Mouse (Mus musculus) CD4-positive, CD25-positive, alpha-beta regulatory T cell, adult 4 months (primary cell): Measurements from ENCODE around the gene Sardh. TPM values are rescaled to one million over a fixed set of nuclear protein-coding genes. Genes with fewer than 3 reads are reported as not detected.
A peak's percentile ranks its signal among the peaks of the same experiment; 100 is the strongest.

Experiments
- ATAC-seq: one replicate; pipeline ENCODE4 v1.8.0; 2017
- polyA plus RNA-seq, 2 experiments: library from polyadenylated mRNA; unstranded; fragments of 100-300 nt; shearing (Covaris generic); gene quantifications; one replicate each; pipeline ENCODE4 v1.2.1; 2017

Sardh gene
- polyA plus RNA-seq, 2 experiments from 2014 or later: 4.9 to 9.7 TPM

DNA sequence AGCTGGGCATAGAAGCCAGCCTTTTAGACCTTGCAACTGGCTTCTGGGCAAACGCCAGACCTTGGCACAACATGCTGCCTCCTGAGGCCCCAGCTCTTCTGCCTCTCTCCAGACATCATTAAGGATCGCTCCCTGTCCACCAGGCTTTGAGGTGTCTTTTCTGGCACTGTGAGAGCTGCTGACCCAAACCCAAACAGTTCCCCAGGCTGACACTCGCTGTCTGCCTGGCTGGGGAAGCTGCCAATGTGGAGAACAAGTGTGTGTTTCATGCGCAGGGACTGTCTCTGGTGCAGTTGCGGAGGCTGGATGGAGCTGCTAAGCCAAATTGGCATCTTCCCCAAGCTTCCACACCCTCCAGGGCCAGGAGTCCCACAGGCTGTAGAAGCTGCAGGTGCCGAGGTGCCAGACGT is 25.1 kb downstream of the Sardh start:
- no peak for ATAC-seq

DNA sequence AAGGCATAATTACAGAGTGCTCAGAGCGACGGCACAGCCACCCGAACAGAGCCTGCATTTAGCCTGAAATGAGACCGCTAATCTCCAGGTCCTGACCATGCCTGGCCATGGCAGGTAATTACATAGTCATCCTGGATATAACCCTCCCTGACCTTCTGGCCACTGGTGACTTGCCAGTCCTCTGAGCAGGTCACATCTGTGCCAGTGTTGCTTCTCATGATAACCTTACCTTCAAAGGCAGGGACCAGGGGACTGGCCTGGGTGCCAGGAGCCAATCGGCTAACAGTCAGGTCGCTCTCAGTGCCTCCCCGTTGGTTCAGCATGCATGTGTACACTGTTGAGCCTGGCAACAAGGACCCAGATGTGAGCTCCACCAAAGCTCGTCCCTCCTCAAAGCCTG is 29.6 kb downstream of the Sardh start:
- ATAC-seq: no peak

DNA sequence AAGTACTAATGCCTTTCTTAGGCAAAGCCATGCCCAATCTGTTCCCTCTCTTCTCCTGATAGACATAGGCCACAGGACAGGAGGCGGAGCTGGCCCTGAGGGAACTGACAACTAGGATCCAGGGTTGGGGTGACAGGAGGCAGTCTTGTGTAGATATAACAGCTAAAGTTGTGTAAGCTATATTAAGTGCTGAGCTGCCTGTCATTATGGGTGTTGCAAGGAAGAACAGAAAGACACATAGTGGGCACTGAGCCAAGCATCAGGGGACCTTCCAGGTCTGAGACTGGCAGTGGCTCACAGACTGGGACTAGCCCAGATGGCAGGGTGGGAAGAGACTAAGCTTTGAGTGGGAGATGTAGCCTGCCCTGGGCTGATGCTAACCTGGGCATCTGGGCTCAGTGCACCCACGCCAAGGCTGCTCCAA is 30.0 kb downstream of the Sardh start:
- ATAC-seq: no peak

DNA sequence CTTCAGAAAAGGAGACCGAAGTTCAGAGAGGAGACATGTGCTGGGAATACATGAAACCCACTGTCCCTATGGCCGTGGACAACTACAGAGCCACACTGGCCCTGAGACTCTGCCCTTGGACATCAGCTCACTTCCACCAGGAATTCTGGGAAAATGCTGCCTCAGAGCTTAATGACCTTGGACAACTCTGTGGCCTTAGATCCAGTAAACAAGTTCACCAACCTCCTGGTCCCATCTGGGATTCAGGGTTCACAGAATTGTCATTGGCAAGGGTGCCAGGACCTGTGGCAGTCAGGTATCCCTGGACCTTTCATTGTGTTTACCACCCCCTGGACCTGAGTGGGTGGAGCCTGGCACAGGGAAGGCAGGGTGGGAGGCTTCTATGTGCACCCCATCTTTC is 32.6 kb downstream of the Sardh start:
- no peak for ATAC-seq

DNA sequence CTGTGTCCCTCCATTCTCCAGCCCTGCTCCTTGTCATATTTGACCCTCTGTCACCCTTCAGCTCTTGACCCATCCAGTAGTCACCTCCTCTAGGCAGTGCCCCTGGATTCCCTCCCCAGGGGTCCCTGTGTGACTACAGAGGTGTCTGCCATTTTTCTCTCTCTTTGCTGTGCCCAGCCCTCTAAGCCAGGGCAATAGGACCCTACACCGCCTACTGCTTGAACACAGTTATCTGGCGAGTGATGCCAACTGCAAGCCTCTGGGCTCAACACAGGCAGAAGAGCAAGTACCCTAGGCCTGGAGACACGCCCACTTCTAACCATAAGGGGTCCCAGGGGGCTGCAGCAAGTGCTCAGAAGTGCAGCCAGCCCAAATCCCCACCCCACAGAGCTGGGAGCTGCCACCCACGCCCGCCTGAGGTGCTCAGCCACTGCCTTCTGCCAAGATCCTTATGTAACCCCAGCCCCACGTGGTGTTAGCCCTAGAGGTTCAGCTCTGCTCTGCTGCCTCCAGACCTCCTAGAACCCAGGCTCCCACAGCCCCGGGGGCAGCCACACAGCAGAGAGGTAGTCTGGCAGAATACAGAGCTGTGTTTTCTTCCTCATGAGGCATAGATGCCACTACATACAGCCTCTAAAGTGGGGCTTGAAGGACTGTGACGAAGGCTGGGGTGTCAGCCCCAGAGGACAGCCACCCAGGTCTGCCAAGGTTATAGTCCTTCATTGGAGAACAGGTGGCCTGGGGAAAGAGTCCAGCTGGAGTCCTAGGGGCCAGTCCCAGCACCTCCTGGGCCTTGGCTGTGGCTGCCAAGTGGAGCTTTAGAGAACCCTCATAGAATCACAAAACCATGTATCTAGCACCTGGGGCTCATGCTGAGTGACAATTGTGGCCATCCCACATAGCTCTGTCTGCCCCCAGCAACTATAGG is 35.9 kb downstream of the Sardh start:
- no peak for ATAC-seq

DNA sequence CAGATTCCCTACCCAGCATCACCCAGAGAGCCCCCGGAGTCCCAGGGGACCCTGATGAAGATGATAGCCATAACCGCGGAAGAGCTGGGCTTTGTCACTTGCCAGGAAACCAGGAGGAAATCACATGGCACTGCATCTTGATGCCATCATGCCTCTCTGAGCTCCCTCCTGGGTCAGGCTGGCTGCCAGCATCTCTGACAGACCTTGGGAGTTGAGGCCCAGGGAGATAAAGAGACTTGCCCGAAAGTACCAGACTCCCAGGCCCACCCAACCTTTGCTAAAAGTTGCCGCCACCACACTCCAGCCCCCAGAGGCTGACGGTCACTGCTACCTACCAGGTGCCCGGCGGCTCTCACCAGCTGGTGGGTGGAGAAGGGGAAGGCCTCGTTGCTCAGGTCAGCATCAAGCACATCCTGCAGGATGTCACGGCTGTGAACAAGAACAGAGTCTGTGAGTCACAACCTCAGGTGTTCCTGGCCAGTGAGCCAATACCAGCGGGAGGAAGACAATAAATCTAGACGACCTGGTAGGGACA is 37.4 kb downstream of the Sardh start:
- ATAC-seq: no peak

DNA sequence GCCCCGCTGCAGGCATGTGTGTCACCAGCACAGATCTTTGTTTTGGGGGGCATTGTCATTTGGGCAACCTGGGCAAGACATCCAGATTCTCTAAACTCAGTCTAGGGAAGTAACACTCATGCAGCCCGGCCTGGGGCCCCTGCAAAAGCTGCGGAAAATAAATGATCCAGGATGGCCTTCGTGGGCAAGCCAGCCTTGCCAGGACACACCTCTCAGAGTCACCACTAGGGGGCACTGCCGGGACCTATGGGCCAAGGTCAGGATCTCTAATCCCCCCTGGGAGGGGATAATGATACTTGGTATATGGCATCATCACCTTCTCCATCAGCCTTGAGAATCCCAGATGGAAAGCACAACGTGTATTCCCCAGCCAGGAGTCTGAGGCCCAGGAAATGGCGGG is 37.9 kb downstream of the Sardh start:
- peak; percentile 14 for ATAC-seq

DNA sequence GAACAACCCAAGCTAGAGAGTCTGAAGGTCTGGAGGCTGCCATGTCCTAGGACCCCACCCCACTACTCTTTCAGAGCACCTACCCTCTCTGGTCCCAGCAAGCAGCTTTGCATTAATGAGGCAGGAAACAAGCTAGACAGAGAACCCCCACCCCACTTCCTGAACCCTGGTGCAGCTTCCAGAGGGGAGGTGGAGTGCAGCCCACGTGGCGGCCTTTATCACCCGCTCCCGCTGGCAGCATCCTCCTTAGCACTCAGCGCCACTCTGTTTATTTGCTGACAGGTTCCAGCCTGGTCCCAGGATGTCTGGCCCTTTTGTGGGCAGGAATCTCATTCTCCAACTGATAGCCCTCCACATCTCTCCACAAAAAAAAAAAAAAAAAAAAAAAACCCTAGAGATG is 38.3 kb downstream of the Sardh start:
- peak; percentile 92 for ATAC-seq

DNA sequence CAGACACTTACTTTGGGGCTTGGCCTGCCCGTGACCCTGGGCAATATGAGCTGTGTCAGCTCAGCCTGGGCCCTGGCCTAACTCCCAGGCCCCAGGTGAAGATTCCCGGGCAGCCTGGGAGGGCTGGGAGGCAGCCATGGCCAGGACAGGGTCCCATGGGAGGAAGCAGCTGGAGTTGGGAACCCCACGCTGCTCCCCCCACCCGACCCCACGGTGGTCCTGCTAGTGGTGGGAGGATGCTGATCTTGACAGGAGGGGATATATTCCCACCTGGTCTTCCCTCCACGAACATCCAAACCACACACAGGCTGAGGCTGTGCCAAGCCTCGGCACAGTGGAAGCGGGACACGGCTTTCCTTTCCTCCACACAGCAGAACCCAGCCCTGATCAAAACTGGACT is 38.8 kb downstream of the Sardh start:
- peak; percentile 29 for ATAC-seq

DNA sequence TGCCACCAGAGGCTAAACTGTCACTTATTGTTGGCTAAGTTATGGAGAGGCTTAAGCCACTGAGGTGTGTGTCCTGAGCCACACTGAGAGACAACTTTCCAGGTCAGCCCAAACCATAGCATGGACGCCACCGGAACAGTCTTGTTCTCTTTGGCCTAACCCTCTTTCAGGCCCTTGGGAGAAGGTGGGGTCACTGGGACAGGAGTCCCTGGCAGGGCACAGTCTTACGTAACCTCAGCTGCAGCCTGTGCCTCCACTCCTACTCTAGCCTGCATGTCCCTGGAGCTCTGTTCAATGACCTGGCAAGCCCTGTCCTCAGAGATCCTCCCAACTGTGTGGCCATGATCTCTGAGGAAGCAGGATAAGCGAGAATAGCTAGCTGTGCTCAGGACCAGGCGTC is 41.0 kb downstream of the Sardh start:
- no peak for ATAC-seq

DNA sequence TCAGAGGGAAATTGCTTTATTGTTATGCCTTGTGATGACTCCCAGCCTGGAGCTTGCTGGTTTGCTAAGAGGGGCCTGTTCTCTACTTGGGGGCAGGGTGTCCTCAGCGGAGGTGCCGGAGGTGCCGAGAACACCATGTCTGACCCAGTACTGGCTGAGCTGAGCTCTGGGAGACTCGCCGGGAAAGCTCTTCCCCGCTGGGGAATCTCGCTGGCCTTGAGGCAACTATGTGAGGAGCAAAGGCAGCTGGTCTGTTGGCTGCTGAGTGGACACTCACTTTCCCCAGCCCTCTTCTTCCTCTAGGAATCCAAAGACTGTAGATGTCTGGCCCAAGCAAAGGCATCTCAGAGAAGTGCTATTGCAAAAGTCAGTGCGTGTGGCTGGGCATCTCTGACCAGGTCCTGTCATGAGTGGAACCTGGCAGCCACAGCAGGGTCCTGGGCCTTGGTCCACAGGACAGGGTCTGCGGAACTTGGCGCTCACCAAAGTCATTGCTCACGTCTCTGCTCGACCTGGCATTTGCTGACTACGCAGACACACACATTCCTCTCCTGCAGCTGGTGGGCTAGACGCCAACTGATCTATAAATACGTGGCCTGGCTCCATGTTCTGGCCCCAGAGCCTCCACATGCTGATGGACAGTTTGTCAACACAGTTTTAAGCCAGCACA is 41.9 kb downstream of the Sardh start:
- ATAC-seq: no peak

DNA sequence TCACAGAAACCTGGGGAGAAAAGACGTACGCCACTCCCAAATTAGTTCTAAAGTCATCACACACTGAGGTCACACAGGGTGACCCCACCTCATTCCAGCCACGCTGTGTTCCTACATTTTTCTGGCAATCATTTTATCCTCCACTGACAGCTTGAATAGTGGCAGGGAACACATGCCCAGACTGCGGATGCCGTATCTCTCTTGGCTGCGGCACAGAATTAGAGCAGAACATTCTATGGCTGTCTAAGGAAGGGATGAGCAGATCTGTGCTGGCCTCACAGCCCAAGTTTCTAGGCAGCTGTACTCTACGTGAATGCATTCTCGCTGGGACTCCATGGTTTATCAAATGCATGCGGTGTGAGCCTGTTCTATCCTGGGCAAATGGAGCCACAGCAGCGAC is 42.5 kb downstream of the Sardh start:
- no peak for ATAC-seq

DNA sequence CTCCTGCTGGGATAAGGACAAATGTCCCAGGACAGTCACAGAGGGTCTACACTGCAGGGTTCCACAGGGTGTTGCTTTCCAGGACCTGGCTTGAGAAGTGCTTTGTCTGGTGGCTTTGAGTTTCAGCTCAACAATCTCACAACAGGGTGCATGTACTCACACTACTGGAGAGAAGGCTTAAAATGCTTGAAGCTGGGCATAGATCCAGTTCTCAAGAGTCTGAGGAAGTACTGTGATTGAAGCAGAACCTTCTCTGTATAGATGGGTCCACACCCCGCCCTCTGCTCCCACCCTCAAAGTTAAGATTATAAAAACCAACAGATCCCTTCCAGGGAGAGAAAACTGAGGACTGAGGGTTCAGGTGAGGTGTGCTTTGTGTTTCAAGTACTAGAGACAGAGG is 47.6 kb downstream of the Sardh start:
- ATAC-seq: no peak

DNA sequence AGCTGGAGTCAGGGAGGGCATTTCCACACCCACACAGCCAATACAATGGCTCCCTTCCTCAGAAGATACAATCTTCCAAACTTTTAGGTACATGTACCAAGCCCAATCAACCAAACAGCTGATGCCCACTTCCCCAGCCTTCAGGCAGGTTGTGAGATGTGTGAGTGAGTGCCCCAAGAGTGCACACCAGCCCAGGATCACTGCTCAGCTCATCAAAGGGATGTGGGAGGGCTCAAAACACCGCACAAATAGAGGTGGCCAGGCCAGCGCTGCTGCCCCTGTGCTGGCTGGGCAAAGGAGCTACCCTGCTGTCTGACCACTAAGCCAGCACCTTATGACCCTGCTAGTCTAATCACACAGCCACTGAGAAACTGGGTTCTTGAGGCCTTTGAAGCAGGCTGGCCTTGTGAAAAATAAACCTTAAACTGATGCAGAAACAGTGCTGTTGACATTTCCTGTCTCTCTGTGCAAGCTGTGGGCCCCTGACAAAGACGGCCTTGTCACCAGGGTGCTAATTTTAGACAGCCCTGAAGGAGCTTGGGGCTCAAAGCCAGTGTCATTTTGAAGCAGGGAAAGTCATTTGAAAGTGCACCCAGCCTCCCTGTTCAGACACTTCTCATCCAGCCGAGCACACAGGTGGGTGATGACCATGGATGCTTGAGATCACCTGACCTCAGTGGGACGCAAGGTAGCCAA is 49.4 kb downstream of the Sardh start:
- ATAC-seq: peak; percentile 87

DNA sequence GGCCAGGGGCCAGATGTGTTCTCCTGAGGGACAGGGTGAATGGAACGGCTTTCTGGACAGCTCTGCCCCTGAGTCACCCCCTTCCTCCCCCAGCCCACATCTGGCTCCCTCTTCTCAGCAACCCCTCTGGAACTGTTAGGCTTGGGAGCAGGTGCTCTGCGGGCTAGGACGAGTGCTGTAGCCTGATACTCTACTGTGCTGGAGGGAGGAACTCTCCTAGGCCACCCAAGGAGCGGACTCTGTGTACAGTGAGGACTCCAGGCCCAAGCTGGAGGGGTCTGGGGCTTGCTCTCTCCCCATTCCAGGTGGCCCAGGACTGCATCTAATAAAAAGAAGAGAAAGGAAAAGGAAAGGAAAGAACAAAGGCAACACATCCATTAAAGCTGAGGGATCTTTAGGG is 58.1 kb downstream of the Sardh start:
- no peak for ATAC-seq

DNA sequence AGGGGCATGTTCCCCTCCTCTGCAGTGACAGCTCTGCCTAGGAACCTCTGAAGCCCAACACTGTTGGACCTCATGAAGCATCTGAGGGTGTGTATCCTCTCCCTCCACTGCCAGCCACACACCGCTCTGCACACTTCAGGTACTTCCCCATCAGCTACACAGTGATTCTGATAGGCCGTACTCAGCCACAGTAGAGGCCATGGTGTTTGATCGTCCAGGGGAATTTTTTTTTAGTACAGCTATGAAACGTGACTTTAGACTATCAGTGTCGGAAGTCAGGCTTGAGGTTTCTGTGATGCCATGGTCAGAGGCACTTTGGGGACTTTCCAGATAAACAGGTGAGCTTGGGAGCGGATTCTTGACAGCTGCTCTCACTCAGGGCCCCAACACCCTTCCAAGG is 60.6 kb downstream of the Sardh start:
- ATAC-seq: peak; percentile 96

DNA sequence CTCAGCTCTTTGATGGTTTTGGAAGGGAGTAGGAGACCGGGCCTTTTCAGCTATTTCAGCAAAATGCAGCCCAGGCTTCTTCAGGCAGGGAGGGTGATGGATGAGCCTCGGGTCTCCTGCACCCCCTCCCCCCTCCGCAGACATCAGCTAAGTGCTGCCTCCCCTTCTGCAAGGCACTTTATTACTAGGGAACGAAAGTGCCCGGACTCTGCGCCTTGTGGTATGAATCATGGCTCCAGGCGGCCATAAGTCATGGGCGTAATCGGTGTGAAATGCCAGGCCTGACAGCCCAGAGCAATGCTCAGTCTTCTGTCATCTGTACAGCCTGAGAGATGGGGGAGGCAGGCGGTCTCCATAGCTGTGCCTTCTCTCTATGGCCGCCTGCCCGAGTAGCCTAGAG is 64.4 kb downstream of the Sardh start:
- ATAC-seq: no peak

DNA sequence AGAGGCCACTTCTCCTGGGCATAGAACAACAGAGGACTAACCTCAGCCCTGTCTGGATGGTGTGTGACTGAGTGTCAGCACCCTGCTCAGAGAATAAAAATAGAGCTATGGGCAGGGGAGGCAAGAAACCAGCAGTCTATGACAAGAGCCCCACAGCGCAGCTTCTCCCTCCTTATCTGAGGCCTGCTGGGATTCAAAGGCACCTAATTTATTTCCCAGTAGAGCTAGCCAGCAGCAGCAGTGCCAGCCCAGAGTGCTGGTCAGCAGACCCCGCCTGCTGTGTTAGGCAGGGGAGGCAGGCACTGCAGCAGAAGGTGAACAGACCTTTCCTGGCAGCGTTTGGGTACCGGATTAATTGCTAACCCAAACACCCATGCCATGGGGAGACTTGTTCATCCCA is 66.2 kb downstream of the Sardh start:
- no peak for ATAC-seq

DNA sequence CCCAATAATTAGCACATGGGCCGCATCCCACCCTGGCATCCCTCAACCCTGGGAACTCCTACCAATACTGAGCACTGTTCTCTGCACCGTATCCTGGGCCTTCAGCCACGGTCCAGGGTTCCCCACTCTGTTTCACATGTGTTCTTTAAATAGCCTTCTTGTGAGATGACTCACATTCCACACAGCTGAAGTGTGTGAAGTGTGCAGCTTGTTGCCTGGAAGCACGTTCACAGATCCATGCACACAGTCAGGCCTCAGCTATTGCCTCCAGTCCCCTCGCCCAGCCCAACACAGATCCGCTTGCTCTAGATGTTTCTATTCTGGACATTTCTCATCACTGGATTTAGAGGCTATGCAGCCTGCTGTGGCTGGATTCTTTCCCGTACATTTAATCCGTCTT is 69.0 kb downstream of the Sardh start:
- ATAC-seq: no peak

DNA sequence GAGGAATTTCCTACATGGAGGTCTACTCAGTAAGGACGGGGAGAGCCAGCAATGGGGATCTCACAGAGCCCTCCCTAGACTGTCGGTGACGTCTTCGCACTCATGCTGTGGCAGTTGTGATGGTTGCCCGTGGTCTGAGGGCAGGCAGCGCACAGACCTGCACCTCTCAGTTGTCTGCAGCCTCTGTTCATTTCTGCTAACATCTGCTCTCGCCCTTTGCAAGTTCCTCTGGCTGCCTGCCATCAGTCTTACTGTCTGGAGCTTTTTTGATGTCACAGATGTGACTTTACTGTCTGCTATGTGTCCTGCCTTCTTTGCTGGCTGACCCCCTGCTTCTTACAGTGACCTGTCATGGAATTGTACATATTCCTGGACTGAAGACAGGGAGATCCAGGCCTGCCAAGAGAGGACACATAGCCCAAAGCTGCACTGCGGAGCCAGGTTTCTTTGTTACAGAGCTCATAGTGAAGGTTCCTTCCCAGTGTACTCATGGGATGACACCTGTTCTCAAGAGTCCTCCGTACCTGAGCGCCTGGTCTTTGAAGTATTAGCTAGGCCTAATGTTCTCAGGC is 72.4 kb downstream of the Sardh start:
- no peak for ATAC-seq

DNA sequence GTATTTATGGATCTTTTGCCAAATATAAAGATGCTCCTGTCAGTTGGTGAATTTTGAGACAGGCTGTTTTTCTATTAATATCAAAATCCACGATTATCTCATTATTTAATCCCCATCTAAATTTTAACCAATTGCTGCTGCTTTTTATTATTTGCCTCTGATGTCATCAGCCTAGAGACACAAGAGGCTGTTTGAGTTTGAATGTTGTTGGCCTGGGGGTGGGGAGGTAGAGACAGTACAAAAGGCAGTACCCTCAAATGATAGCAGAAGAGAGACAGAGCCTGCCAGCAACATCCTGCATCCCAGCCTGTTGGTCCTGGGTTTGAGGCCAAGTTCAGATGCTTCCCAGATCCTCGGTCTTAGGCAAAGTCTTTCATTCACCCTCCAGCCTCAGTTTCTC is 73.9 kb downstream of the Sardh start:
- ATAC-seq: no peak

DNA sequence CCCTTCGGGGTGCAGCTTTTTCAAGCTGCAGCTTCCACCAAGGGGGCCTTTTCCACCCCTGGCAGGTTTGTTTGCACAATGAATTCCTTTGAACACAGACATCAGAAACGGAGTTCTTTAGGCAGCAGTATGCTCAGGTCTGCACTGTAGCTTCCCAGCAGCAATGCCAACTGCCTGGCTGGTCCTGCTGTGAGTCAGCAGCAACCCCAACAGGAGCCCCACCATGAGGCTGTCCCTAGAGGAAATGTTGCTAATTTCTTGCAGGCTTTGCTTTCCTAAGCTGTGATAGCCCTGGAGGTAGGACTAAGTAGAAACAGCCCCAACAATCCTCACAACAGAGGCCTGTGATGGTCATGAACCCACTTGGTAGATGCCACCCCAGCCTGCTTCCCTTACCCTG is 81.1 kb downstream of the Sardh start:
- ATAC-seq: no peak

DNA sequence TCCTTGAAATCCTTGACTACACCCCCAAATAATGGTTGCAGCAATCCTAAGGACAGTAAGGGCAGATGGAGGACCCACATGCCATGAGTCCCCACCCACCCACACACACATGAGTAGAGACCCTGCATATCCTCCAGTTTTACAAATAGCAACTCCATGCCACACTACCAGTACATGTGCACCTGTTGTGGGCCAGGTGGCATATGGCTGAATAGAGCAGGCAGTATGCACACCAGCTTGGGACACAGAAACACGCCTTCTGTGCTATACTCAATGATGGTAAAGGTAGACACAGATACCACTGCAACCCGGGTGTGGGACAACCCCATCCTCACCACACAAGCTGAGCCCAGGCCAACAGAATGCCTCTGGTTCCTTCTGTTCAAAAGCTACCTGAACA is 82.1 kb downstream of the Sardh start:
- no peak for ATAC-seq
